Mouse (Mus musculus) retina, adult 2 months (tissue): ENCODE results near the gene Ptpn13.

Source experiments
- DNase-seq: peaks from one replicate; pipeline ENCODE4 v3.0.0-alpha.2; 2012; ENCODE audit warnings: low read depth, low spot score

Ptpn13 gene

GRCm38 (mm10) chr5:103644167-103644566, 219.2 kb downstream of the Ptpn13 start:
- no peak for DNase-seq

GRCm38 (mm10) chr5:103647320-103647719, 222.3 kb downstream of the Ptpn13 start:
- DNase-seq = no peak
